Mouse (Mus musculus): ENCODE data around the gene Bzw2.

DNA sequence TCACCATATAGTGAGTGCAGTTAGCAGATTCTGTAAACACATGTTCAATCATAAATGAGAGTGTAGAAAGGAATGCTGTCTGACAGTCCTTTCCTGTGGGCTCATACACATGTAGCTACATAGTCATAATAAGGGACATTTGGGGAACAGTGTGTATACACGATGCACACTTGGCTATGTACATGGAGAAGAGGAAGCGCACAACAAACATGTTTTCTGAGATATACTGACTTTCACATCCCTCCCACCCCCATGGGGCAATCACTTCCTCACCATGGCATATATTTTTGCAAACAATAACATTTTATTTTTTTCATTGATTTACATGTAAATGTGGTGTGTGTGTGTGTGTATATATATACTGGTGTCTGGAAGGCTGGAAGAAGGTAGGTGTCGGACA, 38.6 kb downstream of the Bzw2 start:
- TF ChIP-seq POLR2A (IDR thresholded peaks at IDR 0.05; ENCODE audit: borderline replicate concordance, extremely low read depth, low read depth, low read length): no peak
- TF ChIP-seq CTCF (IDR thresholded peaks at IDR 0.05; ENCODE audit: insufficient read depth, low read length): no peak

Measured in lung, adult 2 months (tissue).